Mouse (Mus musculus) brain, adult 10 weeks (tissue): ENCODE data around the gene Vmn2r116. TPM values are rescaled to one million over a fixed set of nuclear protein-coding genes. Genes with fewer than 3 reads are reported as not detected.

Experiments
- polyA plus RNA-seq: library from polyadenylated mRNA; stranded (reverse); fragments of 350-450 nt; fragmentation: Illumina TruSeq; extraction: RNeasy Lipid Tissue Mini Kit (QIAGEN cat#74804); gene quantifications from one replicate; pipeline ENCODE4 v1.2.3, GENCODE M21; 2015; ENCODE audit warnings: low read depth, low replicate concordance

Gene Vmn2r116
- not detected for polyA plus RNA-seq

GRCm38 (mm10) chr17:23384304-23384703 is at the start of gene Vmn2r116:
Gene Vmn2r116 (plus strand): TSS chr17:23384604.

DNA sequence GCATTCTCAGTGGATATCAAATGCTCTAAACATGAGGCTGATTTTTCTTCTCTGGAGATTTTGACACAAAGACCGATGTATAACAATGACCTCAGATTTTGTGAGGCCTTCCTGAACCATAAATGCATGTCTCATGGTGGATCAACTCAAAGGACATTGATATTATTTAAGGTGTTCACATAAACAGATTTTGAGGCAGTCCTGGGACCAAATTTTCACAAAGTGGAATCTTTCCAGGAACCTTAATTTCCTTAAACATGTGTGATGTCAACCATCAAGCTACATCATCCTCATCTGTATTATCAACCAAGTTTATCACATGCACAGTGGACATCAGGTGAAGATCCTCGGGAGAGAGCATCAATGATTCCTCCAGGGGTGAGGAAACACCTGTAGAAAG is 41.0 kb upstream of the Vmn2r116 start, which contains the start of gene Vmn2r115:
Gene Vmn2r115 (plus strand): TSS at position 301 of the 400 bp plus-strand sequence.

Other genes starting within 250 kb of the Vmn2r116 start
- 19.3 TPM for gene Zfp40, start 191.4 kb upstream of the Vmn2r116 start, polyA plus RNA-seq
- gene Vmn2r114, start 72.1 kb upstream of the Vmn2r116 start, polyA plus RNA-seq = not detected
- not detected for gene Vmn2r115, start 40.9 kb upstream of the Vmn2r116 start, polyA plus RNA-seq
- not detected for gene Vmn2r117, start 95.1 kb downstream of the Vmn2r116 start, polyA plus RNA-seq
- gene Zfp213, start 179.6 kb downstream of the Vmn2r116 start, polyA plus RNA-seq = 5.8 TPM
- 18.1 TPM for gene Zfp13, start 214.9 kb downstream of the Vmn2r116 start, polyA plus RNA-seq
- not detected for gene Zscan10, start 216.3 kb downstream of the Vmn2r116 start, polyA plus RNA-seq